Mouse (Mus musculus) G1E (cell line): ENCODE data around the gene Cab39l. TPM values are rescaled to one million over a fixed set of nuclear protein-coding genes. Genes with fewer than 3 reads are reported as not detected.
A peak's percentile ranks its signal among the peaks of the same experiment; 100 is the strongest.

Source experiments
- ATAC-seq: 2 replicates; pipeline ENCODE4 v1.8.0; 2016; ENCODE audit warnings: mild to moderate bottlenecking; ENCODE audit not compliant: insufficient number of reproducible peaks, poor library complexity, low FRiP score, severe bottlenecking; ENCODE audit errors: extremely low read depth
- DNase-seq: peaks from one replicate; pipeline ENCODE4 v3.0.0; 2012; ENCODE audit warnings: low spot score
- H3K27me3 ChIP-seq: 2 replicates; pipeline ENCODE4 v1.6.1; 2012; ENCODE audit warnings: mild to moderate bottlenecking, low read length, inconsistent platforms; ENCODE audit not compliant: insufficient read depth
- H3K36me3 ChIP-seq: replicated peaks from 2 replicates; pipeline ENCODE3; 2012; ENCODE audit warnings: mild to moderate bottlenecking, inconsistent platforms
- H3K4me1 ChIP-seq: 2 replicates; pipeline ENCODE4 v1.6.1; 2012; ENCODE audit warnings: low read depth, low read length, inconsistent platforms, mixed read lengths; ENCODE audit not compliant: insufficient read depth
- H3K4me3 ChIP-seq: 2 replicates; pipeline ENCODE4 v1.5.1; 2012; ENCODE audit warnings: low read depth, mild to moderate bottlenecking, inconsistent platforms, low read length, moderate library complexity, mixed read lengths
- H3K9me3 ChIP-seq: replicated peaks from 2 replicates; pipeline ENCODE4 v1.6.1; 2012; ENCODE audit warnings: inconsistent platforms
- CTCF ChIP-seq: IDR thresholded peaks from 2 replicates; pipeline ENCODE4 v1.5.1; 2012; ENCODE audit warnings: low read depth, low read length, inconsistent platforms, mixed read lengths
- GATA1 ChIP-seq: IDR thresholded peaks from 2 replicates; pipeline ENCODE4 v1.6.1; 2012; ENCODE audit warnings: borderline replicate concordance, low read length, inconsistent platforms, mixed read lengths
- GATA2 ChIP-seq: IDR thresholded peaks from 2 replicates; pipeline ENCODE4 v1.6.1; 2012; ENCODE audit warnings: low read depth, low read length, inconsistent platforms, borderline replicate concordance
- POLR2AphosphoS5 ChIP-seq: IDR thresholded peaks from 2 replicates; pipeline ENCODE4 v1.6.1; 2012; ENCODE audit warnings: low read depth, low read length, inconsistent platforms; ENCODE audit not compliant: insufficient replicate concordance
- TAL1 ChIP-seq: conservative IDR thresholded peaks from 2 replicates; pipeline ENCODE4 v1.6.1; 2012; ENCODE audit warnings: low read depth, low read length, inconsistent platforms, mixed read lengths
- polyA plus RNA-seq: library from polyadenylated mRNA; stranded (reverse); fragments of >175 nt; gene quantifications from 2 replicates; pipeline ENCODE4 v1.2.3, GENCODE M21; 2012
- total RNA-seq, 2 experiments: library from RNA; stranded (forward) in 1 of 2; stranded (reverse) in 1 of 2; fragments of 200-1000 nt in 1 of 2; fragments of >200 nt in 1 of 2; fragmentation: Nextera tagmentation in 1 of 2; gene quantifications; 2 replicates each; pipeline ENCODE4 v1.2.3; 2014 to 2017

Cab39l gene
- total and polyA plus RNA-seq, 3 experiments: 2.2 to 100 (median 52.0) TPM

GRCm38 (mm10) chr14:59550841-59551240, 110.1 kb downstream of the Cab39l start:
- TF ChIP-seq POLR2AphosphoS5 (no peak), GATA1 (no peak), TAL1 (no peak), GATA2 (no peak), CTCF (no peak)
- no peak for DNase-seq

GRCm38 (mm10) chr14:59551956-59552355, 111.2 kb downstream of the Cab39l start:
- Histone ChIP-seq H3K36me3 (peaks cover 43% of the 10 kb centered on the region), H3K9me3 (no peaks in the 10 kb centered on the region), H3K27me3 (peaks cover 1% of the 10 kb centered on the region; the same call in 1 of the 2 replicates), H3K4me3 (no peak overlapping the region), H3K4me1 (no peaks in the 10 kb centered on the region; the same call in 1 of the 2 replicates)
- no peak for DNase-seq
- no peak for TF ChIP-seq CTCF
- no peak for TF ChIP-seq GATA1
- TF ChIP-seq GATA2: no peak
- no peak for TF ChIP-seq POLR2AphosphoS5
- TF ChIP-seq TAL1: no peak
- ATAC-seq: no peak

More at GRCm38 (mm10) chr14:59550841-59551240, 110.1 kb downstream of the Cab39l start:
- no peak overlapping the region for H3K4me3 ChIP-seq
- ATAC-seq: no peak
- peaks cover 53% of the 10 kb centered on the region for H3K36me3 ChIP-seq
- H3K4me1 ChIP-seq: no peaks in the 10 kb centered on the region; the same call in 1 of the 2 replicates
- no peaks in the 10 kb centered on the region for H3K9me3 ChIP-seq
- no peaks in the 10 kb centered on the region; the same call in 1 of the 2 replicates for H3K27me3 ChIP-seq

- no peaks in the 10 kb centered on the region; the same call in 1 of the 2 replicates for H3K4me1 ChIP-seq
- H3K9me3 ChIP-seq: no peaks in the 10 kb centered on the region
- peaks cover 3% of the 10 kb centered on the region; the same call in 1 of the 2 replicates for H3K27me3 ChIP-seq
- TF ChIP-seq TAL1 (no peak), GATA2 (no peak), CTCF (no peak), POLR2AphosphoS5 (no peak), GATA1 (no peak)
- DNase-seq: no peak
- H3K36me3 ChIP-seq: peaks cover 26% of the 10 kb centered on the region
- ATAC-seq: no peak
- no peak overlapping the region for H3K4me3 ChIP-seq
These were observed 113.3 kb downstream of the Cab39l start for GRCm38 (mm10) chr14:59554025-59554424.

GRCm38 (mm10) chr14:59555018-59555417, 114.2 kb downstream of the Cab39l start:
- H3K36me3 ChIP-seq: peaks cover 17% of the 10 kb centered on the region
- H3K4me1 ChIP-seq: no peaks in the 10 kb centered on the region; the same call in 1 of the 2 replicates
- no peak overlapping the region for H3K4me3 ChIP-seq
- H3K27me3 ChIP-seq: peaks cover 3% of the 10 kb centered on the region; the same call in 1 of the 2 replicates
- TF ChIP-seq GATA1: no peak
- no peak for TF ChIP-seq TAL1
- no peak for TF ChIP-seq CTCF
- no peak for TF ChIP-seq POLR2AphosphoS5
- no peak for TF ChIP-seq GATA2
- ATAC-seq (no peak), DNase-seq (no peak)
- no peaks in the 10 kb centered on the region for H3K9me3 ChIP-seq

- no peak for ATAC-seq
- DNase-seq: peak; percentile 18
- TF ChIP-seq CTCF: peak; percentile 42
- no peak for TF ChIP-seq GATA2
- H3K4me1 ChIP-seq: no peaks in the 10 kb centered on the region; the same call in 1 of the 2 replicates
- no peak overlapping the region for H3K4me3 ChIP-seq
- peaks cover 3% of the 10 kb centered on the region; the same call in 1 of the 2 replicates for H3K27me3 ChIP-seq
- peaks cover 13% of the 10 kb centered on the region for H3K36me3 ChIP-seq
- H3K9me3 ChIP-seq: no peaks in the 10 kb centered on the region
These were observed 115.3 kb downstream of the Cab39l start for GRCm38 (mm10) chr14:59555928-59556531.

GRCm38 (mm10) chr14:59557071-59557470, 116.3 kb downstream of the Cab39l start:
- Histone ChIP-seq H3K4me1 (no peaks in the 10 kb centered on the region; the same call in 1 of the 2 replicates), H3K4me3 (no peak overlapping the region)
- no peak for ATAC-seq

More at GRCm38 (mm10) chr14:59557071-59557470, 116.3 kb downstream of the Cab39l start:
- Histone ChIP-seq H3K36me3 (peaks cover 8% of the 10 kb centered on the region), H3K9me3 (no peaks in the 10 kb centered on the region), H3K27me3 (peaks cover 3% of the 10 kb centered on the region; the same call in 1 of the 2 replicates)
- TF ChIP-seq POLR2AphosphoS5 (no peak), GATA1 (no peak), TAL1 (no peak), CTCF (no peak), GATA2 (no peak)
- no peak for DNase-seq
